Mouse (Mus musculus): Measurements from ENCODE around the gene Taar7a.

- TF ChIP-seq GATA1 (IDR thresholded peaks at IDR 0.05; ENCODE audit: low read length): no peak
- no peak for TF ChIP-seq TAL1 (IDR thresholded peaks at IDR 0.05; ENCODE audit: low read length)
Observed at GRCm38 (mm10) chr10:23993381-23993780, at the start of gene Taar7a.
